Mouse (Mus musculus) heart, postnatal 36 days (tissue): ENCODE results near the gene Fktn. TPM values are rescaled to one million over a fixed set of nuclear protein-coding genes. Genes with fewer than 3 reads are reported as not detected.
"Not testable (repeated sequence)": the region's sequence is repeated elsewhere in the genome, so short reads cannot be mapped to it uniquely, and the experiment has no call there.

Experiments
- DNase-seq, 2 experiments: peaks; one replicate each; pipeline ENCODE4 v3.0.0; 2021 to 2022
- intact Hi-C: fragments of 180-260 bp; cut with DNase I; formaldehyde crosslinking; loops from one replicate; pipeline ENCODE4 v1.15.1; 2025
- total RNA-seq, 2 experiments: library from RNA; stranded (reverse); gene quantifications; 2 replicates each; pipeline ENCODE4 v1.2.3; 2021

The Fktn gene
- total RNA-seq = 10 to 100 TPM; 16.9 to 18.3 TPM

- intact Hi-C loops = loop anchor here (5.0 to 10.0 kb wide), 2 partner anchors 111 to 329 kb away; no protein-coding TSS in a partner anchor
- DNase-seq = no peak
These were observed at the start of gene Fktn for GRCm38 (mm10) chr4:53713704-53714050. Fktn (plus strand) TSS chr4:53713998.

DNA sequence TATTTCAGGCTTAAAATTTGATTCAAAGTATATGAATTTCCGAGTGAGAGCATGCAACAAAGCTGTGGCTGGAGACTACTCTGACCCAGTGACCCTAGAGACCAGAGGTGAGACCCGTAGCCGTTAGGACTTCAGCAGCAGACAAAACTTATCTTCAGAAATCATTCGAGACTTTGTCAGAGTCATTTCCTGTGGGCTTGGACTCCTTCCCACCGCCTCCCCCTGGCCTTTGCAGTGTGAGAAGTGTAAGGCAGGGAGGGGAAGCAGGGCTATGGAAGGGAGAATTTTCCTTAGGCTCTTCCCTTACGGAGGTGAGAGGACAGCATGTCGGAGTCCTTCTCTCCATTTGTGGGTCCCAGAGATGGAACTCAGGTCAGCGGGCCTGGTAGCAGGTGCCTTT, 31.7 kb upstream of the Fktn start:
- intact Hi-C loops = no loop called here
- no peak for DNase-seq

GRCm38 (mm10) chr4:53688965-53689364, 24.8 kb upstream of the Fktn start:
- intact Hi-C loops = no loop called here
- no peak for DNase-seq

GRCm38 (mm10) chr4:53691418-53691817, 22.4 kb upstream of the Fktn start:
- intact Hi-C loops = no loop called here

DNA sequence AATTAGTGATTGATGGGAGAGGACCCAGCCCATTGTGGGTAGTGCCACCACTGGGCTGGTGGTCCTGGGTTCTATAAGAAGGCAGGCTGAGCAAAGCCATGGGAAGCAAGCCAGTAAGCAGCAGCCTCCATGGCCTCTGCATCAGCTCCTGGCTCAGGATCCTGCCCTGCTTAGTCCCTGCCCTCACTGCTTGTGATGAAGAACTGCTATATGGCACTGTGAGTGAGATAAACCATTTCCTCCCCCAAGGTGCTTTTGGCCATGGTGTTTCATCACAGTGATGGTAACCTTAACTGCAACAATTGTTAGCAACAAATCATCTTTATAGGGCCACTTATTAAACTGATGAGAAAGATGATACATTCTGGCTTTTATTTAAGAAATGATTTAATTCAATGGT, 4.6 kb upstream of the Fktn start:
- not testable (repeated sequence) for DNase-seq

More at GRCm38 (mm10) chr4:53691418-53691817, 22.4 kb upstream of the Fktn start:
- no peak for DNase-seq

DNA sequence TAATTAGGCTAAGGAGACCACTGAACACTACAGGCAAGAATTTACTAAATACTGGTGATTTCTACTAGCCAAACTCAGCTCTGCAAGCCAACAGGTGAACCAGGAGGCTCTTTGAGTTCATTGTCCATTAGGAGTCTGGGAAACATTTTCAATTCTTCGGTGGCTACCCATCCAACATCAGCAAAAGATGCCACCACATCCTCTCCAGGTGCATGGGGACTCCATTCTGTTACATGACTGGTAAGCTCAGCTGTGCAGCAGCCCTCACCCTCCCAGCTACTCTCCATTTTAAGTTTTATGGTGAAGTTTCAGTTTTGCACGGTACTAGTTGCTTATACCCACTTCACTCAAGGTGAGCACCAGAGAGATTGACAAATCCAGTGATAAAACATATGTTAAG, 3.8 kb upstream of the Fktn start:
- intact Hi-C loops = loop anchor here (5.0 to 10.0 kb wide), 2 partner anchors 108 to 325 kb away; no protein-coding TSS in a partner anchor
- DNase-seq = no peak

More for the DNA sequence above, 4.6 kb upstream of the Fktn start:
- intact Hi-C loops = not testable (repeated sequence)

GRCm38 (mm10) chr4:53710555-53711328, 3.1 kb upstream of the Fktn start:
- no peak for DNase-seq
- intact Hi-C loops = loop anchor here (5.0 to 10.0 kb wide), 2 partner anchors 108 to 326 kb away; no protein-coding TSS in a partner anchor

DNA sequence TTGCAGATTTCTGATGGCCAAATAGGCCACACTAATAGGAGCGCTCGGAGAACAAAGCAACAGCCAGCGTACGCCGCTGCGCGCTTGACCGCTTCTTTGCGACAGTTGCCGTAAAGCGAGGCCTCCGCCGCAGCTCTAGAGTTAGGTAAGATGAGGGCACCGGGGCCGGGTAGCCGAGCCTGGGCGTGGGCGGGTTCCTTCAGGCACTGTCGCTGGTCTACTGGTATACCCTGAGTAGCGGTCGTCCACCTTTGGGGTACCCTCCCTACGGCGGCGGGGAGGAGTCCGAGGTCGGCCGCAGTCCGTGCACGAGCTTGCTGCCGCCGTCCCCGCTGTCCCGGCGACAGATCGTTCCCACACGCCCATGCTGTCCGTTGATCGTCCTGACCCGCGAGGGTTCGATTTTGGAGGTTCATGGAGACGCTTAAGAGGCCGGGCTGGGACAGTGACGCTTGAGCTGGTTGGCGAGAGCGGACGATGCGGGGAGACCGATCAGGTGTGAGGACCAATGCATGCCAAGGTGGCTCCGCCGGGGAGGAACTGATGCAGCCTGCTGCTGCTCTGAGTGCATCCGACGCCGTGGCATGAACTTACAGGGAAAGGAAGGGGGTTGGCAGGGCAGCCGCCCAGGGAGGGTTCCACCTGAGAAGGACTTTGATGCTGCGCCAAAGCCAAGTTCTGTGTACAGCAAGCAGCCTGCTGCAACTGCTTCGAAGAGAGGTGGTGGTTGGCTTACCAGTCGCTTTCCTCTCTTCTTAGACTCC, 435 bp downstream of the Fktn start:
- peak; percentile 90 to 91 for DNase-seq
- intact Hi-C loops = loop anchor here (5.0 to 10.0 kb wide), 2 partner anchors 112 to 329 kb away; no protein-coding TSS in a partner anchor

GRCm38 (mm10) chr4:53715977-53716376, 2.2 kb downstream of the Fktn start:
- DNase-seq = no peak
- intact Hi-C loops = loop anchor here (10.0 kb wide), 1 partner anchor 331 kb away; no protein-coding TSS in a partner anchor

DNA sequence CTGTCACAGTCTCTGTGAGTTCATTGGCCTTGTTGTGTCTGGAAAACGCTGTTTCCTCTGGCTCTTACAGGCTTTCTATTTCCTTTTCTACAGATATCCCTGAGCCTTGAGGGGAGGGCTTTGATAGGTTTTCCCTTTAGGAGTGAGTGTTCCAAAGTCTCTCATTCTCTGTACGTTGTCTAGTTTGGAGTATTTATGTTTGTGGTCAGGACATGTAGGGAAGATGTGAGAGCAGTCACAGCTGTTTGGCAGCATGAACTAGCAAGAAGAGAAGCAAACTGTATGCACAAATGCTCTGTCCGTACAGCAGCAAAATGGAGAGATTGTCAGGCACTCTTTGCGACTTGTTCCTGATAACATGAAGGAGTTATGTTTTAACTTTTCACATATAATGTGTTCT, 3.7 kb downstream of the Fktn start:
- no peak for DNase-seq
- intact Hi-C loops = loop anchor here (10.0 kb wide), 1 partner anchor 333 kb away; no protein-coding TSS in a partner anchor

DNA sequence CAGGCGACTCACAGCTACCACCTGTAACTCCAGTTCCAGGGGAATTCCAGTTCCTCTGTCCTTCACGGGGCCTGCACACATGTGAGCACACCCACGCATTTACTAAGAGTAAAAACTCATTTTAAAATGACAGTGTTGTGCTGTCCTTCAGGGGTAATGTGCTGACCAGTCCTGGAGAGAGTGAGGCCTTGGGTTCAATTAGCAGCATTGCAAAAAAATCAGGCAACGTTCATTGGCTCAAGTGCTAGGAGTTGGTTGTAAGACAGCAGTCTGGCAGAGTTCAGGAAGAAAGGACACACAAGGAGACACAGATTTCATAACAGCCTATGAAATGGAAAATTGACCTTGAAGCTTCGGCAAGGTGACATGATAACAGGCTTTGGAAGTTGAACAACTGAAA, 4.5 kb downstream of the Fktn start:
- intact Hi-C loops = loop anchor here (10.0 kb wide), 1 partner anchor 333 kb away; no protein-coding TSS in a partner anchor
- DNase-seq = no peak

- DNase-seq = no peak
- intact Hi-C loops = no loop called here
These were observed 8.7 kb downstream of the Fktn start for GRCm38 (mm10) chr4:53722506-53722905.

GRCm38 (mm10) chr4:53726100-53726499, 12.3 kb downstream of the Fktn start:
- DNase-seq, intact Hi-C loops: not testable (repeated sequence)

DNA sequence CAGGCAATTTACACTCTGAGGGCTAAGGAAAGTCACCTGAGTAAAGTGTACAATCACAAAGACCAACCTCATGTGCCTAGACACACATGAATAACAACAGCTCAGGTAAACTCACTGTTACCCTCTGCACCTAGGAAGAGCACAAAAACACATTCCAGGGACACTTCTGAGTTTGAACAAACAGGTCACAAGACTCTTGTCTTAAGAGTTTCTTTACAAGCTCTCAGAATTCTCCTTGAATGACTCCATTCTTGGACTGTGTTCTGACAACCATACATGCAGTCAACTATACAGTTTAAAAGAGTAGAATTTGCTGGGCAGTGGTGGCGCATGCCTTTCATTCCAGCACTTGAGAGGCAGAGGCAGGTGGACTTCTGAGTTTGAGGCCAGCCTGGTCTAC, 14.3 kb downstream of the Fktn start:
- intact Hi-C loops = no loop called here
- no peak for DNase-seq

- DNase-seq = peak in 1 of 2 experiments; percentile 30
- intact Hi-C loops = loop anchor here (1.0 to 5.0 kb wide), 2 partner anchors 106 to 178 kb away; no protein-coding TSS in a partner anchor
These were observed 25.3 kb downstream of the Fktn start for GRCm38 (mm10) chr4:53738956-53739616.

DNA sequence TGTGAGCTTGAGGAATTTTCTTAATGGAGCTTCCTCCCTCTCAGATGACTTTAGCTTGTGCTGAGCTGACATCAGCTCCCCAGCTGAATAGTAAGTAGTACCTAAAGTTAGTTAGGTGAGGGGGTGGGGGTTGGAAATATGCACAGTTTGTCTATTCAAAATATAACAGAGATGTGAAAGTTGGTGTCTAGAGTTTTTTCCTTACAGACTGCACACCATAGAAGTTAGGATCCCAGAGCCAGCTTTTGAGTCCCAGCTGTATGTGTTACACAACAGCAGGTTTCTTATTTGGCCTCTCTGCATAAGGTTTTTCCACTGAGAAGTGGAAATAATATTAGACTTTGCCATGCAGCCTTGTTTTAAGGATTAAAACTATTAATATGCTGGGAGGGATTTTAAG, 36.0 kb downstream of the Fktn start:
- intact Hi-C loops = no loop called here
- DNase-seq = no peak

DNA sequence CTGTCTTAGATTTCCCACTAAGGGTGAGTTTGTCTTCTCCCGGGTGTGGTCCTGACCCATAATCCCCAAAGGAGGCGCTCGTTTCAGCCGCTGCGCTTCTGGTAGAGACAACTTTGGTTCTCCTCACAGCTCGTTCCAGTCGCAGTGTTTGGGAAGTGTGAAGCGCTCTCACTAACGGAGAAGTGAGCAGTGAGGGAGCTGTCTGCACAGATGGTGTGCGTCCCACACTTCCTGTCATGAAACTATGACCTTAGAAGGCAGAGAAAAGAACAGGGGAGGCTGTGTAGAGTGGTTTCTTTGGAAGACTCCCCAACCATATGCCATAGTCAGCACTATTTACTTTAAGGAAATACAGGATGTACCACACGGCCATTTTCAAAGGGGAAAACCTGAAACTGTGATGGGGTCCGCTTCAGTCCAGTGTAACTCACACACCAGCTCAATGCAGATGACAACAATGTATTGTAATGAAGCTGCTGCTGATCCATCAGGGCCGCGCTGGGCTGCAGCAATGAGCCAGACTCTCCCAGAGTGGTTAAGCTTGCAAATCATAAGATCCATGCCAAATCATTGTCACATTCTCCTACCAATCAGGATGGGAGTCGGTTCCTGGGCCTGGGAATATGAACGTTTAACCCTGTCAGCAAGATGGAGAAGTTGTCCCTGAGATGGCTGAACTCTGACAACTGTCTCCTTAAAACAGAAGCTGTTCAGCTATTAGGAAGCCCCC, 36.8 kb downstream of the Fktn start:
- intact Hi-C loops = no loop called here
- DNase-seq = no peak

GRCm38 (mm10) chr4:53757030-53757429, 43.2 kb downstream of the Fktn start:
- no peak for DNase-seq
- intact Hi-C loops = no loop called here

GRCm38 (mm10) chr4:53758764-53759163, 45.0 kb downstream of the Fktn start:
- intact Hi-C loops = no loop called here
- no peak for DNase-seq

DNA sequence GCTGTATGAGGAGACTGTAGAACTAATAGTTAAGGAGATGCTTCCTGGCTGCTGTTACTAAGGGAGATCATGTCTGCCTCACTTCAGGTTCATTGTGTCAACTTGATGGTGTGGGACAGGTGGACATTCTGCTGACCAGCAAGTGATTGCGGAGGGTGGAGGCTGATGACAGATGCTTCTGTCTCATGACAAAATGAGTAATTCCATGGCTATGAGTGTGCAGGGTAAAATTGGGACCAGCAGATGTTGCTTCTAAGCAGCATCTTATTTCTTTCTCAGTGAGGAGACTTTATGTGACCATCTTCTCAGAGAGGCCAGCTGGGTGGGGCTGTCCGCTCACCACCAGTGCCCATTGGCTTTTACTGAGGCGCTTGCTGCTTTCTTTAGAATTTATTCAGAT, 45.9 kb downstream of the Fktn start:
- intact Hi-C loops = no loop called here

More for the DNA sequence above, 45.9 kb downstream of the Fktn start:
- DNase-seq = no peak
